ENCODE assay signal across 11 mouse cellular contexts in the genomic region with DNA sequence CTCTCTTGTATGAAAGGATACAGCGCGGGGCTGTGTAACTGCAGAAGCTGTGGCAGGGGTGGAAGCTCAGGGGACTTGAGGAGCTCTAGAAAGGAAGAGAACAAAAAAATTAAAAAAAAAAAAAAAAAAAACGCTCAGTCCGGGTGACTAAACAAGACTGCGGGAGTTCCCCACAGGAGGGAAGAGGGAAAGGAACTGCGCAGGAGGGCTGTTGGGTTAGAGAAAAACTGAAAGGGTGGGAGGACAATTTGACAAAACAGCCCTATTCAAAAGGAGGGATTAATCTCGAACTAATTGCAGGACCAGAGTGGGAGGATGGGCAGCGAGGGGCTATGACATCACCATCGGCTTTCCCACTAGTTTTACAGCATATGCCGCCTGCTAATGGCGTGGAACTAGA. TPM values are rescaled to one million over a fixed set of nuclear protein-coding genes. Genes with fewer than 3 reads are reported as not detected.
DNase-seq lines count a peak whose midpoint lies in the region; ATAC-seq and TF ChIP-seq lines count a peak whose summit lies in the region.
"Had no signal": no experiment of that assay in that cellular context is flagged by ENCODE, and none has a peak within 500 bp of the region (broad histone marks: within the 10 kb centered on the region; RNA-seq: fewer than 3 reads in every experiment).

No protein-coding gene starts in this region.

- no peaks in the 10 kb centered on the region for H3K79me2 ChIP-seq in heart, adult 2 months (replicated peaks; ENCODE audit: control insufficient read depth, insufficient read depth, low read length)

- no peak for ATAC-seq in heart, postnatal 0 days (ENCODE audit: insufficient read depth, low read depth)
- no peak for ATAC-seq in embryonic facial prominence, embryonic 13.5 days (ENCODE audit: insufficient number of reproducible peaks, insufficient read depth, low FRiP score, low TSS enrichment, low read depth)
- ATAC-seq in hindbrain, embryonic 16.5 days, result no peak
- ATAC-seq in neural tube, embryonic 15.5 days (ENCODE audit: low FRiP score), result no peak

- H3K27ac ChIP-seq in heart, postnatal 0 days (ENCODE audit: low read depth), result no peak overlapping the region
- no peak overlapping the region for H3K27ac ChIP-seq in heart, adult 2 months
- H3K27ac ChIP-seq in embryonic facial prominence, embryonic 13.5 days, result no peak overlapping the region
- no peak overlapping the region for H3K27ac ChIP-seq in hindbrain, embryonic 16.5 days (ENCODE audit: low read depth, low read length)
- no peak overlapping the region for H3K27ac ChIP-seq in neural tube, embryonic 15.5 days (replicated peaks)

- no peak for DNase-seq in heart, postnatal 0 days (ENCODE audit: low spot score)
- DNase-seq in heart, adult 2 months, result no peak
- DNase-seq in urinary bladder, adult 2 months (ENCODE audit: low spot score), result no peak
- DNase-seq in right cerebral cortex, postnatal 25 days, result no peak
- DNase-seq in left cerebral cortex, adult 9 months (ENCODE audit: low spot score in 2 of 2), result no peak
- DNase-seq: kidney, adult 8-10 months; lung, adult 18-20 months had no signal

- no peak for TF ChIP-seq POLR2A in heart, adult 2 months (IDR thresholded peaks at IDR 0.05; ENCODE audit: insufficient read depth, low read depth, low read length)

- intact Hi-C loops in heart, adult 2 months (cut with DNase I), result no loop called here

- H3K36me3 ChIP-seq in heart, postnatal 0 days (replicated peaks; ENCODE audit: control insufficient read depth, insufficient read depth, low read length), result no peaks in the 10 kb centered on the region
- H3K36me3 ChIP-seq in heart, adult 2 months (ENCODE audit: control insufficient read depth, insufficient read depth, low read length), result no peaks in the 10 kb centered on the region
- no peaks in the 10 kb centered on the region for H3K36me3 ChIP-seq in embryonic facial prominence, embryonic 13.5 days
- H3K36me3 ChIP-seq in hindbrain, embryonic 16.5 days (ENCODE audit: control insufficient read depth, insufficient read depth, low read length), result no peaks in the 10 kb centered on the region
- no peaks in the 10 kb centered on the region for H3K36me3 ChIP-seq in neural tube, embryonic 15.5 days

- no peak overlapping the region for H3K4me3 ChIP-seq in heart, postnatal 0 days (ENCODE audit: low read depth, low read length)
- no peak overlapping the region for H3K4me3 ChIP-seq in heart, adult 2 months
- no peak overlapping the region for H3K4me3 ChIP-seq in embryonic facial prominence, embryonic 13.5 days
- H3K4me3 ChIP-seq in hindbrain, embryonic 16.5 days (ENCODE audit: low read length), result no peak overlapping the region
- H3K4me3 ChIP-seq in neural tube, embryonic 15.5 days (replicated peaks), result no peak overlapping the region
- H3K4me3 ChIP-seq: myocyte had no signal

- H3K9me3 ChIP-seq in heart, postnatal 0 days (replicated peaks; ENCODE audit: control insufficient read depth, low read length), result 0 out of 2 replicates have a peak, but pooled peaks cover 2% of the 10 kb centered on the region
- H3K9me3 ChIP-seq in embryonic facial prominence, embryonic 13.5 days, result no peaks in the 10 kb centered on the region
- no peaks in the 10 kb centered on the region for H3K9me3 ChIP-seq in hindbrain, embryonic 16.5 days (ENCODE audit: control insufficient read depth, low read length)
- no peaks in the 10 kb centered on the region for H3K9me3 ChIP-seq in neural tube, embryonic 15.5 days (replicated peaks)

- 0 out of 2 replicates have a peak overlapping the region, but pooled peaks have one; percentile 12 for H3K4me2 ChIP-seq in heart, postnatal 0 days (ENCODE audit: low read depth, low read length)
- peak overlapping the region; percentile 9; the same call in 1 of the 2 replicates for H3K4me2 ChIP-seq in embryonic facial prominence, embryonic 13.5 days
- peak overlapping the region; percentile 28 for H3K4me2 ChIP-seq in hindbrain, embryonic 16.5 days (ENCODE audit: low read length)
- peak overlapping the region; percentile 42 for H3K4me2 ChIP-seq in neural tube, embryonic 15.5 days

- 57% methylated on average over 11 of the region's 11 CpGs for WGBS in heart, postnatal 0 days
- WGBS in heart, adult 2 months, result 50% methylated on average over 11 of the region's 11 CpGs
- WGBS in embryonic facial prominence, embryonic 13.5 days, result 21% methylated on average over 11 of the region's 11 CpGs
- WGBS in hindbrain, embryonic 16.5 days, result 10% methylated on average over 11 of the region's 11 CpGs
- 16% methylated on average over 11 of the region's 11 CpGs for WGBS in neural tube, embryonic 15.5 days

- no peak for TF ChIP-seq CTCF in heart, postnatal 0 days (IDR thresholded peaks at IDR 0.05; ENCODE audit: low read depth)
- TF ChIP-seq CTCF in heart, adult 2 months (IDR thresholded peaks at IDR 0.05), result no peak

- H3K9ac ChIP-seq in heart, postnatal 0 days (replicated peaks; ENCODE audit: low read depth, low read length), result no peak overlapping the region
- H3K9ac ChIP-seq in heart, adult 2 months (ENCODE audit: low read depth, low read length), result no peak overlapping the region
- H3K9ac ChIP-seq in embryonic facial prominence, embryonic 13.5 days, result no peak overlapping the region
- H3K9ac ChIP-seq in hindbrain, embryonic 16.5 days (ENCODE audit: low read depth, low read length), result no peak overlapping the region
- no peak overlapping the region for H3K9ac ChIP-seq in neural tube, embryonic 15.5 days (replicated peaks)

- no peak for TF ChIP-seq EP300 in heart, postnatal 0 days (IDR thresholded peaks at IDR 0.05; ENCODE audit: low read depth)
- TF ChIP-seq EP300 in heart, adult 2 months (IDR thresholded peaks at IDR 0.05; ENCODE audit: insufficient read depth, low read depth, low read length), result no peak

- H3K4me1 ChIP-seq in heart, postnatal 0 days (ENCODE audit: control insufficient read depth, insufficient read depth), result peaks cover 9% of the 10 kb centered on the region; the same call in 1 of the 2 replicates
- H3K4me1 ChIP-seq in heart, adult 2 months (ENCODE audit: control insufficient read depth, insufficient read depth, low read length), result no peaks in the 10 kb centered on the region
- no peaks in the 10 kb centered on the region for H3K4me1 ChIP-seq in embryonic facial prominence, embryonic 13.5 days
- no peaks in the 10 kb centered on the region for H3K4me1 ChIP-seq in hindbrain, embryonic 16.5 days (ENCODE audit: control insufficient read depth, insufficient read depth, low read depth, low read length)
- peaks cover 5% of the 10 kb centered on the region; the same call in 1 of the 2 replicates for H3K4me1 ChIP-seq in neural tube, embryonic 15.5 days

- no peaks in the 10 kb centered on the region for H3K27me3 ChIP-seq in heart, postnatal 0 days (ENCODE audit: control insufficient read depth, insufficient read depth, low read length)
- no peaks in the 10 kb centered on the region for H3K27me3 ChIP-seq in heart, adult 2 months (ENCODE audit: control insufficient read depth, insufficient read depth, low read length)
- no peaks in the 10 kb centered on the region for H3K27me3 ChIP-seq in embryonic facial prominence, embryonic 13.5 days
- H3K27me3 ChIP-seq in hindbrain, embryonic 16.5 days (replicated peaks; ENCODE audit: control insufficient read depth, insufficient read depth, low read length), result no peaks in the 10 kb centered on the region
- no peaks in the 10 kb centered on the region for H3K27me3 ChIP-seq in neural tube, embryonic 15.5 days (replicated peaks)

RNA-seq across cellular contexts. Expression of a gene that starts 21.0 kb away (rescaled TPM):
- 120 and 143 TPM in 2 replicates for total RNA-seq in heart, postnatal 0 days (2014; rRNA removed; ENCODE audit: low replicate concordance)
- 209 and 216 TPM in 2 replicates for polyA plus RNA-seq in heart, postnatal 0 days (2015; fragmentation: Nextera tagmentation; extraction: Ambion mirVana)
- 10 to 100 TPM; 65.8 to 74.1 TPM for total RNA-seq in heart, adult 2 months (2021)
- 155 and 162 TPM in 2 replicates for polyA plus RNA-seq in heart, adult 2 months (2012; rRNA removed)
- 349 and 460 TPM in 2 replicates for polyA plus RNA-seq in embryonic facial prominence, embryonic 13.5 days (2015; fragmentation: Nextera tagmentation; extraction: Ambion mirVana)
- polyA plus RNA-seq in hindbrain, embryonic 16.5 days (2015; fragmentation: Nextera tagmentation; extraction: Ambion mirVana), result 206 and 244 TPM in 2 replicates
- 220 and 221 TPM in 2 replicates for polyA plus RNA-seq in neural tube, embryonic 15.5 days (2015; fragmentation: Nextera tagmentation; extraction: Ambion mirVana)
- polyA plus RNA-seq in urinary bladder, adult 2 months (2012; rRNA removed), result 32.8 and 33.7 TPM in 2 replicates

RNA-seq across cellular contexts. Expression of a gene that starts 32.3 kb away (rescaled TPM):
- total RNA-seq in heart, postnatal 0 days (2014; rRNA removed; ENCODE audit: low replicate concordance), result 8.3 and 19.5 TPM in 2 replicates
- 24.1 and 25.3 TPM in 2 replicates for polyA plus RNA-seq in heart, postnatal 0 days (2015; fragmentation: Nextera tagmentation; extraction: Ambion mirVana)
- total RNA-seq in heart, adult 2 months (2021), result 10 to 100 TPM; 20.4 to 20.6 TPM
- 3.4 and 6.1 TPM in 2 replicates for polyA plus RNA-seq in heart, adult 2 months (2012; rRNA removed)
- polyA plus RNA-seq in embryonic facial prominence, embryonic 13.5 days (2015; fragmentation: Nextera tagmentation; extraction: Ambion mirVana), result 87.2 and 89.2 TPM in 2 replicates
- 49.9 and 50.0 TPM in 2 replicates for polyA plus RNA-seq in hindbrain, embryonic 16.5 days (2015; fragmentation: Nextera tagmentation; extraction: Ambion mirVana)
- 49.9 and 56.9 TPM in 2 replicates for polyA plus RNA-seq in neural tube, embryonic 15.5 days (2015; fragmentation: Nextera tagmentation; extraction: Ambion mirVana)
- 16.8 and 23.6 TPM in 2 replicates for polyA plus RNA-seq in urinary bladder, adult 2 months (2012; rRNA removed)

RNA-seq across cellular contexts. Expression of a gene that starts 39.0 kb away (rescaled TPM):
- total RNA-seq in heart, postnatal 0 days (2014; rRNA removed; ENCODE audit: low replicate concordance), result 15.9 and 20.8 TPM in 2 replicates
- polyA plus RNA-seq in heart, postnatal 0 days (2015; fragmentation: Nextera tagmentation; extraction: Ambion mirVana), result 8.0 and 9.6 TPM in 2 replicates
- total RNA-seq in heart, adult 2 months (2021), result 1 to 10 TPM; 4.7 to 6.9 TPM
- polyA plus RNA-seq in heart, adult 2 months (2012; rRNA removed), result 7.5 and 7.6 TPM in 2 replicates
- polyA plus RNA-seq in embryonic facial prominence, embryonic 13.5 days (2015; fragmentation: Nextera tagmentation; extraction: Ambion mirVana), result 1.1 and 2.0 TPM in 2 replicates
- polyA plus RNA-seq in hindbrain, embryonic 16.5 days (2015; fragmentation: Nextera tagmentation; extraction: Ambion mirVana), result 7.6 and 8.2 TPM in 2 replicates
- 3.8 and 6.5 TPM in 2 replicates for polyA plus RNA-seq in neural tube, embryonic 15.5 days (2015; fragmentation: Nextera tagmentation; extraction: Ambion mirVana)
- 5.6 and 7.3 TPM in 2 replicates for polyA plus RNA-seq in urinary bladder, adult 2 months (2012; rRNA removed)
